Mouse (Mus musculus) cerebellum, adult 9-11 months (tissue): ENCODE results near the gene Zfp62.
"Not testable (repeated sequence)": the region's sequence is repeated elsewhere in the genome, so short reads cannot be mapped to it uniquely, and the experiment has no call there.

Experiments
- DNase-seq: peaks from one replicate; pipeline ENCODE4 v3.0.0; 2022

The Zfp62 gene

GRCm38 (mm10) chr11:49203129-49203768 is at the start of gene Zfp62:
Zfp62 (plus strand) TSS chr11:49203292.
- DNase-seq = peak; percentile 94

- DNase-seq = no peak
Observed at GRCm38 (mm10) chr11:49154077-49154476, 49.0 kb upstream of the Zfp62 start, which contains the start of gene Olfr1394. Olfr1394 (plus strand) TSS chr11:49154377.

- no peak for DNase-seq
Observed at GRCm38 (mm10) chr11:49156821-49157814, 46.0 kb upstream of the Zfp62 start.

- no peak for DNase-seq
Observed at GRCm38 (mm10) chr11:49168839-49169611, 34.1 kb upstream of the Zfp62 start.

- no peak for DNase-seq
Observed at GRCm38 (mm10) chr11:49170576-49170975, 32.5 kb upstream of the Zfp62 start.

- no peak for DNase-seq
Observed at GRCm38 (mm10) chr11:49175345-49175744, 27.7 kb upstream of the Zfp62 start.

GRCm38 (mm10) chr11:49176047-49176779 is 26.9 kb upstream of the Zfp62 start:
- DNase-seq = not testable (repeated sequence)

- DNase-seq = no peak
Observed at GRCm38 (mm10) chr11:49183172-49183571, 19.9 kb upstream of the Zfp62 start.

GRCm38 (mm10) chr11:49186452-49186851 is 16.6 kb upstream of the Zfp62 start:
- no peak for DNase-seq

- no peak for DNase-seq
Observed at GRCm38 (mm10) chr11:49186955-49187488, 16.1 kb upstream of the Zfp62 start, which contains the start of gene Btnl9. Btnl9 (minus strand) TSS chr11:49187159.

- DNase-seq = no peak
Observed at GRCm38 (mm10) chr11:49187701-49188100, 15.4 kb upstream of the Zfp62 start.

GRCm38 (mm10) chr11:49189737-49190136 is 13.4 kb upstream of the Zfp62 start:
- DNase-seq = peak; percentile 25

- no peak for DNase-seq
Observed at GRCm38 (mm10) chr11:49191083-49191482, 12.0 kb upstream of the Zfp62 start.

- DNase-seq = not testable (repeated sequence)
Observed at GRCm38 (mm10) chr11:49194771-49195170, 8.3 kb upstream of the Zfp62 start.

- DNase-seq = no peak
Observed at GRCm38 (mm10) chr11:49195819-49196322, 7.2 kb upstream of the Zfp62 start.

- no peak for DNase-seq
Observed at GRCm38 (mm10) chr11:49200666-49201065, 2.4 kb upstream of the Zfp62 start.

GRCm38 (mm10) chr11:49201142-49201541 is 1.9 kb upstream of the Zfp62 start:
- no peak for DNase-seq

GRCm38 (mm10) chr11:49202071-49202470 is 1.0 kb upstream of the Zfp62 start:
- no peak for DNase-seq

GRCm38 (mm10) chr11:49202523-49203061 is 500 bp upstream of the Zfp62 start:
- no peak for DNase-seq

- no peak for DNase-seq
Observed at GRCm38 (mm10) chr11:49203771-49204497, 842 bp downstream of the Zfp62 start.
